Mouse (Mus musculus) midbrain, embryonic 12.5 days (tissue): ENCODE data around the gene Tubb2b. TPM values are rescaled to one million over a fixed set of nuclear protein-coding genes. Genes with fewer than 3 reads are reported as not detected.
"Not testable (repeated sequence)": the region's sequence is repeated elsewhere in the genome, so short reads cannot be mapped to it uniquely, and the experiment has no call there.

Experiments
- ATAC-seq: fragments of 200-750 bp; cut with Nextera tagmentation; 2 replicates; pipeline ENCODE4 v1.8.0; 2017; ENCODE audit warnings: low read depth, moderate TSS enrichment, moderate library complexity; ENCODE audit not compliant: low FRiP score
- H3K27ac ChIP-seq: fragments of 300-500 bp; sonication (generic); replicated peaks from 2 replicates; pipeline ENCODE4 v1.5.1; 2016; ENCODE audit warnings: mild to moderate bottlenecking
- H3K27me3 ChIP-seq: fragments of 300-500 bp; sonication (generic); 2 replicates; pipeline ENCODE4 v1.6.1; 2016; ENCODE audit warnings: mild to moderate bottlenecking
- H3K36me3 ChIP-seq: fragments of 300-500 bp; sonication (generic); 2 replicates; pipeline ENCODE4 v1.6.1; 2016
- H3K4me1 ChIP-seq: fragments of 300-500 bp; sonication (generic); 2 replicates; pipeline ENCODE4 v1.6.1; 2016
- H3K4me2 ChIP-seq: fragments of 300-500 bp; sonication (generic); replicated peaks from 2 replicates; pipeline ENCODE4 v1.6.1; 2016; ENCODE audit warnings: mild to moderate bottlenecking, moderate library complexity
- H3K4me3 ChIP-seq: fragments of 300-500 bp; sonication (generic); 2 replicates; pipeline ENCODE4 v1.5.1; 2016; ENCODE audit warnings: mild to moderate bottlenecking
- H3K9ac ChIP-seq: fragments of 300-500 bp; sonication (generic); replicated peaks from 2 replicates; pipeline ENCODE4 v1.6.1; 2016; ENCODE audit warnings: mild to moderate bottlenecking, moderate library complexity
- H3K9me3 ChIP-seq: fragments of 300-500 bp; sonication (generic); 2 replicates; pipeline ENCODE4 v1.6.1; 2016; ENCODE audit warnings: mild to moderate bottlenecking
- WGBS: fragments of 180-500 bp; shearing (Covaris S2); methylation state at CpG from one replicate; pipeline ENCODE4 v1.1.7; 2016; 5-methylcytosine and 5-hydroxymethylcytosine counted together
- polyA plus RNA-seq: library from polyadenylated mRNA; unstranded; fragments of >200 nt; fragmentation: Nextera tagmentation; extraction: Ambion mirVana; gene quantifications from 2 replicates; pipeline ENCODE4 v1.2.1, GENCODE M21; 2016

Gene Tubb2b
- polyA plus RNA-seq, 1 experiment from 2014 or later: 432 TPM

DNA sequence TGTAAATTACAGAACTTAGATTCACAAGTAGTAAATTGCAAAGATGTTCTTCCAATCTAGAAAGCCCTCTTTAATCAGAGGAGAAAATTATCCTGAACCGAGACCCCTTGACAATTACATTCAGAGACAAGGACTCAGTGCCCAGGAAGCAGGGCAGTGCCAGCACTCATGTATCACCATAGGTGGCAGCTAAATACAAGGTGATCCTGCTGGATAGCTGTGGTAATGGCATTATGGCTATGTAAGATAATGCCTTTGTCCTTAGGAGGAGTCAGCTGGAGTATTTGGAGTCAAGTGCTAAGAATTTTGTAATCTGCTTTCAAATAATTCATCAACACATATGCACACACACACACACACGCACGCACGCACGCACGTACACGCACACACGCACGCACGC is 29.0 kb downstream of the Tubb2b start:
- no peak overlapping the region for H3K4me3 ChIP-seq
- H3K9ac ChIP-seq: no peak overlapping the region
- no peaks in the 10 kb centered on the region for H3K9me3 ChIP-seq
- no peak for ATAC-seq
- no peak overlapping the region for H3K27ac ChIP-seq
- peaks cover 10% of the 10 kb centered on the region for H3K4me1 ChIP-seq
- H3K4me2 ChIP-seq: no peak overlapping the region
- 95% methylated on average over 10 of the region's 10 CpGs for WGBS
- no peaks in the 10 kb centered on the region for H3K27me3 ChIP-seq
- no peaks in the 10 kb centered on the region for H3K36me3 ChIP-seq

DNA sequence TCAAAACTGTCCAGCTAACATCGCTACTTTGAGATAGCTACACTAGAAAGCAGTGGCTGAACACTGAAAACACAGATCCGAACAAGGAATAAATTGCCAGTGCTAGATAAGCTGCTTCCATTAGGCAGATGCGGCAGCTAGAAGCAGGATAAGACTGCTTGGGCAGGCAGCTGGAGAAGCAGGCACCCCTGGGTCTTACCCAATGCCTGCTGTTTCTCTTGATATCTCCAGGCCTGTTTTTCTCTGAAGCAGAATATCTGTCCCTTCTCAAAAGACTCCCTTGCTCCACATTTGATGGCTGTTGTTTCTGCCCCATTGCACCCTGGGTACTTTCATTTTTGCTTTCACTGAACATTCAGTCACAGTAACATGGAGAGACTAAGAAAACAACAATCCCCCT is 29.5 kb downstream of the Tubb2b start:
- ATAC-seq: no peak
- H3K27me3 ChIP-seq: no peaks in the 10 kb centered on the region
- H3K4me1 ChIP-seq: peaks cover 15% of the 10 kb centered on the region
- H3K9ac ChIP-seq: no peak overlapping the region
- H3K4me2 ChIP-seq: no peak overlapping the region
- WGBS: 82% methylated on average over 3 of the region's 3 CpGs
- H3K9me3 ChIP-seq: no peaks in the 10 kb centered on the region
- no peaks in the 10 kb centered on the region for H3K36me3 ChIP-seq
- H3K4me3 ChIP-seq: no peak overlapping the region
- no peak overlapping the region for H3K27ac ChIP-seq

DNA sequence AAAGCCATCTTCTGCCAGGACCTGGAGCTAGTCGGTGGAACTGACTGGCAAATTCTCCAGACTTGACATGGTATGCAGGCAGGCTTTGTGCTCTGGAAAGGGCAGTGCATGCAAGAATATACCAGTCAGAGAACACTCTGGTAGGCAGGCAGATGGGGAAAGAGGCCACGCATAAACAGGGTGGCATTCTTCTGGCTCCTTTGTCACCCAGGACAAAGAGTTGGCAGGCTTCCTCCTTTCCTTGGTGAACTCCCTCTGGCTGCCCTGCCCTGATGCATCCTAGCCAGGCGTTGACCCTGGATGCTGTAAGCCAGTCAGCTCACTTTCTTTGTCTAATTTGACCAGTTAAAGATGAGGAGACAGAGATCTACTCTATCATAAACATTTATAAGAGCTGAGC is 33.2 kb downstream of the Tubb2b start:
- Histone ChIP-seq H3K9ac (no peak overlapping the region), H3K4me3 (no peak overlapping the region), H3K9me3 (no peaks in the 10 kb centered on the region), H3K4me2 (no peak overlapping the region), H3K36me3 (no peaks in the 10 kb centered on the region), H3K27ac (peak overlapping the region; percentile 67), H3K4me1 (peaks cover 23% of the 10 kb centered on the region), H3K27me3 (no peaks in the 10 kb centered on the region)
- 68% methylated on average over 3 of the region's 3 CpGs for WGBS
- 0 out of 2 replicates have a peak, but pooled peaks have one; percentile 5 for ATAC-seq

DNA sequence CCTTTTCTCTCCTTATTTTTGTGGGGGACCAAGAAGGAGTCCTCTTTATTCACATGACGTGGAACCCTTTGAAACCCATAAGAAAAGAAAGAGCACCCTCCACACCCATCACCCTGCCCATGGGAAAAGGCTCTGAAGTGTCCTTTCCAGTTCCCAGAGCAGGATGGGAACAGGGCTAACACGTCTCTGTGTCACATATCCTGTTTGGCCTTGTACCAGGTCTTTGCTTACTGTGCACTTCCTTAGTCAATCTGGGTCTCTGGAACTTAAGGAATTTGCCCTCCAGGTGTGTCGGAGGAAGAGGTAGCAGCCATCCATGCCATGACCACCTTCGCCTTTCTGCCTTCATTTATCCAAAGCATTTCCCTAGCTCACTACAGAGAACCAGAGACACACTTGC is 33.8 kb downstream of the Tubb2b start:
- Histone ChIP-seq H3K4me2 (peak overlapping the region; percentile 29; the same call in 1 of the 2 replicates), H3K27ac (peak overlapping the region; percentile 67), H3K27me3 (no peaks in the 10 kb centered on the region), H3K4me3 (no peak overlapping the region), H3K4me1 (peaks cover 23% of the 10 kb centered on the region), H3K36me3 (no peaks in the 10 kb centered on the region), H3K9me3 (no peaks in the 10 kb centered on the region), H3K9ac (no peak overlapping the region)
- 56% methylated on average over 4 of the region's 4 CpGs for WGBS
- peak; percentile 74 for ATAC-seq

DNA sequence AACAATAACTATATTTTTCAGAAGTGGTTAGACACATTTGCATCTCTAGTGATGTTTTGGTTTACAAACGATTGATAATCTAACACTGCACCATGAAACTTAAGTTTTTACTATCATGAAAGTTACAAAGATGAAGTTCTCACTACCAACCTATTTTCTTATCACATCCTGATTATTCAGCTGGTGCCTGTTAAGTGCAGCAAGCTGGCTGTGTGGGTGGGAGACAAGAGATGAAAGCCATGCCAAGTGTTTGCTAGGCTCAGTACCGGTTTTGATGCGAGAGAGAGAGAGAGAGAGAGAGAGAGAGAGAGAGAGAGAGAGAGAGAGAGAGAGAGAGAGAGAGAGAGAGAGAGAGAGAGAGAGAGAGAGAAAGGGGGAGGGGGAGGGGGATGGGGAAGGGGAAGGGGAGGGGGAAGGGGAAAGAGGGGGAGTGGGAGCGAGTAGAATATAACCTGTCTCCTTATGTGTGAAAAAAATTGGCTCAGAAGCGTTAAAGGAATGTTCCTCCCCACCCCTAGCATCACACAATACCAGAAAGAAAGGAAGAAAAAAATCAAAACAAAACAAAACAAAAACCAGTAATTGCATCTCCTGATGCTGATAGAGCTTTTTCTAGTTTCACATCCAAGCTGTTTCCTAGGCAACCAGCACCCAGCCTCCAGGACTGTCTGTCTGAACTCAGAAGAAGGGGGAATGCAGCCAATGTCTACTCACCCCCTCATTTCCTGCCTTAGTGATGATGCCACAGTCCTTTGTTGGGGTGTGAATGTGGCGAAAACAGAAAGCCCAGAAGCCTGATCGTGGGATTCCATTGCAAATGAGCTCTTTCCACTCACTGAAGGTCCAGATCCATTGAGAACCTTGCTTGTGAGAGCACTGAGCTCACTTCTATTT is 34.5 kb downstream of the Tubb2b start:
- H3K27me3 ChIP-seq: no peaks in the 10 kb centered on the region
- H3K4me3 ChIP-seq: no peak overlapping the region
- H3K36me3 ChIP-seq: no peaks in the 10 kb centered on the region
- H3K4me1 ChIP-seq: peaks cover 23% of the 10 kb centered on the region
- WGBS: 16% methylated on average over 6 of the region's 7 CpGs
- peak; percentile 95 for ATAC-seq
- peak overlapping the region; percentile 29 for H3K4me2 ChIP-seq
- peak overlapping the region; percentile 67 for H3K27ac ChIP-seq
- no peak overlapping the region for H3K9ac ChIP-seq
- no peaks in the 10 kb centered on the region for H3K9me3 ChIP-seq

DNA sequence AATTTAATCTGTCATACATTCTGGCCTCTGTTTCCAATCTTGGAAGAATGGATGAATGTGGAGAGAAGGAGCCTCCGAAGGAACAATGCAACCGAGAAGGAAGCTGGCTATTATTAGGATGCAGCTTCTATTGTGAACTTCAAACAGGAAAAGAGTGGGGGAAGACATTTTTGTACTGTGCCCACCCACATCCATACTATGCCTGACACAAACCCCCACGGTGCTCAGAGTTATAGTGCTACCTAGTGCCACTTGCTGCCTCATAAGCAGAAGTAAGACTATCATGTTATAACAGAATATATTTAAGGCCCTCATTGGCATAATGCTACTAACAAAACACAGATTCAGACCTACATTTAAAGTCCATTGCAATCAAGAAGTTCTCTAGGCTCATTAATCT is 40.9 kb downstream of the Tubb2b start:
- Histone ChIP-seq H3K27me3 (no peaks in the 10 kb centered on the region), H3K9me3 (no peaks in the 10 kb centered on the region), H3K36me3 (no peaks in the 10 kb centered on the region), H3K4me1 (peaks cover 28% of the 10 kb centered on the region), H3K4me3 (no peak overlapping the region), H3K4me2 (peak overlapping the region; percentile 29; the same call in 1 of the 2 replicates), H3K9ac (no peak overlapping the region), H3K27ac (peak overlapping the region; percentile 86)
- 26% methylated on average over 3 of the region's 3 CpGs for WGBS
- ATAC-seq: no peak

DNA sequence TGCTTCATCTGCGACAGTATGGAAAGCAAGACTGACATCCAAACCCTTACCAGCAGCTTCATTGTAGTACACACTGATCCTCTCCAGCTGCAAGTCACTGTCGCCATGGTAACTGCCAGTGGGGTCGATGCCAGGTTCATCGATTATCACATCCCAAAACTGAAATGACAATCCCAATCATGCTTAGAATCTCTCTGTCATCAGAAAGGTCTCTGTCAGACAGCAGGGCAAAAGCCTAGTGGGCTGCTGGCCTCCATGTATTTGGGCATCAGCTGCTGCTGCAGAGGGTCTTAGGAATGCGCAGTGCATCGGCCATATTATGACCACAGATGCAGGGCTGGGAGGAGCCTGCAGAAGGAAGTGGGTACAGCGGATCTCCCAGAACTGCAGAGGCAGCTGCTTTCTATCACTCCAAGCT is 41.4 kb downstream of the Tubb2b start:
- no peak overlapping the region; the same call in 1 of the 2 replicates for H3K4me3 ChIP-seq

DNA sequence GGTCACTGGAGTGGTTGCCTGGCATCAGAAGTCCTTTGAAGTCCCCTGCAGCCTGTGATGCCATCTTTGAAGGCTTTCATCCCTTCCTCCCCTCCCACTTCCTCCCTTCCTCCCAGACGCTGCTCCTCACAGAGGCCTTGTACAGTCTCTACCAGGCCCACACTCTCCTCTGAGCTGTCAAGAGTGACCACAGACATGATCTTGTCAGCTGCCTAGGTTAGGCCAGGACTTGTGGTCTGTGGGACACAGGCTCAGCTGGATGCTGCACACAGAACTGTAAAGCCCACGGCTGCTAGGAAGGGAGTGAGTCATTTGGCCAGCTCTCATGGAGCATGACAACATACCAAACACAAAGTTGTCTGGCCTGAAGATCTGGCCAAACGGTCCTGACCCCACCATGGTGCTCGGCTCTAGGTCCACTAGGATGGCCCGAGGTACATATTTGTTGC is 42.0 kb downstream of the Tubb2b start:
- peak; percentile 53 for ATAC-seq
- H3K4me2 ChIP-seq: peak overlapping the region; percentile 29; the same call in 1 of the 2 replicates
- H3K9me3 ChIP-seq, H3K36me3 ChIP-seq, H3K9ac ChIP-seq, H3K27me3 ChIP-seq, H3K4me3 ChIP-seq: not testable (repeated sequence)
- peak overlapping the region; percentile 86 for H3K27ac ChIP-seq
- 39% methylated on average over 5 of the region's 5 CpGs for WGBS
- H3K4me1 ChIP-seq: peaks cover 28% of the 10 kb centered on the region

More for the DNA sequence above, 41.4 kb downstream of the Tubb2b start:
- Histone ChIP-seq H3K4me1 (peaks cover 28% of the 10 kb centered on the region), H3K27ac (peak overlapping the region; percentile 86), H3K9ac (no peak overlapping the region; the same call in 1 of the 2 replicates), H3K9me3 (no peaks in the 10 kb centered on the region), H3K36me3 (no peaks in the 10 kb centered on the region), H3K4me2 (peak overlapping the region; percentile 29), H3K27me3 (no peaks in the 10 kb centered on the region)
- peak; percentile 87 for ATAC-seq
- WGBS: 27% methylated on average over 7 of the region's 7 CpGs

DNA sequence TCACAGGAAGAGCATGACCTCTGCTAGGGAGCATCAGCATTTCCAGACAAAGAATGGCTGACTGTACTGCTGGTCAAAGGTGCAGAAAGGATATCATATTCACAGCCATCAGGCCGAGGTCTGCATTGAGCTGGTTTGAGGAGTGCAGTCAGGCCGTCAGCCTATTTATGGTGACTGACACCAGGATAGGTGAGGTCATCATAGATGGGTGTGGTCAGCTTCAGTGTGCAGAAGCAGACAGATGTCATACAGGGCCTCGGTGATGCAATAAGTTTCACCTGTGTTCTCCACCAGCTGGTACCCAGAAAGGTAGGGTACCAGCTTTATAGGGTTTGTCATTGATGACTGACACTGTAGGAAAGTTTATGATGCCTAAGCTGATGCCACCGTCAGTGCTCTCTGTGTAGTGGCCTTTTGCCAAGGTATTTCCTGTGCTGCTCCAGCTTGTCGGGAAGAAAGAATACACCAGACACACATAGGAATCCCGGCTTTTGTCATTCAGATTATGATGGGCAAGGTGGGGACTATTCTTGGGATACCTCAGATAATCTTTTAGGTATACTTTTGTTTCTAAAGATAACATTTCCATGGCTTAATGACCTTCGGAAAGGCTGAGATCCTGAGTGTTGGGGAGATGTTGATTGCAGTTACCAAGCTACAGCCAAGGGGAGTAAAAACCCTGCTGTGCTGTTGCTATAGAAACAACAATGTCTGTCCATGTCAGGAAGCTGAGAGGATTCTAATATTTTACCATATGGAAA is 43.0 kb downstream of the Tubb2b start:
- no peaks in the 10 kb centered on the region for H3K9me3 ChIP-seq
- no peaks in the 10 kb centered on the region for H3K36me3 ChIP-seq
- no peak overlapping the region for H3K4me2 ChIP-seq
- WGBS: 59% methylated on average over 7 of the region's 7 CpGs
- ATAC-seq: no peak
- H3K27ac ChIP-seq: peak overlapping the region; percentile 86; the same call in 1 of the 2 replicates
- H3K9ac ChIP-seq: no peak overlapping the region
- no peak overlapping the region for H3K4me3 ChIP-seq
- H3K27me3 ChIP-seq: no peaks in the 10 kb centered on the region
- H3K4me1 ChIP-seq: peaks cover 28% of the 10 kb centered on the region

DNA sequence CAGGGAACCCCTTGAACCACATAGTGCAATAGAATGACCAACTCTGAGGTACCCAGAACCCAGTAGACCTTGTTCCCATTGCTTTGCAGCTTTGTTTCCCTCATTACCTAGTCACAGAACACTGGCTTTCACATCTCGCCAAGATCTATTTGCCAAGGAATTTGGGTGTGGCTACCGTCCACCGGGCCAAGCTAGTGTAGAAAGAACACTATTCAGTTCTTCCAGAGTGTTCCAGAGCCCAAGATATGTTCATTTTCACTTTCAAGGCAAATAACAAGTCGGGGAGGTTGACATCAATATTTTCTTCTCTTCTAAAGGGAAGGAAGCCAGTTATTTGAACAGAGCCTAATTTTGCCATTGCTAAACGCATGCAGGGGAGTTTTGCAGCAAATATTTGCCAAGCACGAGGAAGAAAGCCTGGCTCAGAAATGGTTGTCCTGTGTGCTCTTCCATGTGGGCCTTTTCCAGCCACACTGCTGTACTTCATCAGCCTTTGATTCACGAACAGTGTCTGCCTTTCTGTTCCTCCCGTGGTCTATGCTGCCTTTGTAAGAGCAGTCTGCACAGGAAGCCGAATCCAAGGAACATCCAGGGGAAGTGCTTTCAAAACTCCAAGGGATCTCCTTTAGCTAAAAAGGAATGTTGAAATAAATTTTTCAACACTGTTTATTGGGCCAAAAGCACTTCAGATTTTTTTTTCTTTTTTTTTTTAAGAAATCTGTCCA is 46.1 kb downstream of the Tubb2b start:
- WGBS: 76% methylated on average over 9 of the region's 9 CpGs
- no peak overlapping the region for H3K9ac ChIP-seq

DNA sequence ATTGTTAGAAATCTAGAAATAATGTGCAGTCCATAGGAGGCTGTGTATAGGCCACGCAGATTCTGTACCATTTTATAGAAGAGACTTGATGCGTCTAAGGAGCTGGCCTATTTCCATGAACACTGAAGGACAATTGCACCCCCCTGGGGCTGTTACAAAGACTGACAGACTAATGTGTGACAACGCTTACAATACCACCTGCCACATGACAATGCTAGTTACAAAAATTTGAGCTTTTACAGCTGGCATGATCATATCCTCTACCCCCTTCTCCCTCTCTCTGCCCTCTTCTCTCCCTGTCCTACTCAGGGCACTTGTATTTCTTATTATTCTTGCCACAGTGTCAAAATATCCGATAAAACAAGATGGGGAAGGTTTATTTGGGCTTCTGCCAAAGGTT is 48.3 kb downstream of the Tubb2b start:
- Histone ChIP-seq H3K27ac (no peak overlapping the region), H3K4me2 (no peak overlapping the region), H3K9ac (no peak overlapping the region), H3K27me3 (peaks cover 7% of the 10 kb centered on the region), H3K36me3 (no peaks in the 10 kb centered on the region), H3K9me3 (no peaks in the 10 kb centered on the region), H3K4me3 (no peak overlapping the region), H3K4me1 (peaks cover 8% of the 10 kb centered on the region)
- ATAC-seq: no peak
- 74% methylated on average over 4 of the region's 4 CpGs for WGBS

More for the DNA sequence above, 46.1 kb downstream of the Tubb2b start:
- Histone ChIP-seq H3K27me3 (peaks cover 3% of the 10 kb centered on the region), H3K36me3 (no peaks in the 10 kb centered on the region), H3K4me1 (peaks cover 24% of the 10 kb centered on the region), H3K9me3 (no peaks in the 10 kb centered on the region), H3K4me2 (no peak overlapping the region), H3K4me3 (no peak overlapping the region), H3K27ac (no peak overlapping the region)
- no peak for ATAC-seq
